Mouse (Mus musculus): ENCODE data around the gene Nicn1. TPM values are rescaled to one million over a fixed set of nuclear protein-coding genes. Genes with fewer than 3 reads are reported as not detected.
"Not testable (repeated sequence)": the region's sequence is repeated elsewhere in the genome, so short reads cannot be mapped to it uniquely, and the experiment has no call there.

Gene Nicn1
- 10 to 100 TPM; 29.5 to 49.1 (median 41.4) TPM for total RNA-seq (2022)

GRCm38 (mm10) chr9:108290016-108290750, at the start of gene Nicn1:
Gene Nicn1, plus strand, starts transcription at chr9:108290429.
- DNase-seq, result peak; percentile 93

GRCm38 (mm10) chr9:108244540-108244939, 45.7 kb upstream of the Nicn1 start:
- no peak for DNase-seq

- no peak for DNase-seq
Observed at GRCm38 (mm10) chr9:108244984-108245383, 45.2 kb upstream of the Nicn1 start.

GRCm38 (mm10) chr9:108248957-108249356, 41.3 kb upstream of the Nicn1 start:
- DNase-seq, result no peak

- peak; percentile 68 for DNase-seq
Observed at GRCm38 (mm10) chr9:108251877-108252276, 38.4 kb upstream of the Nicn1 start.

- DNase-seq, result no peak
Observed at GRCm38 (mm10) chr9:108252766-108253165, 37.5 kb upstream of the Nicn1 start.

GRCm38 (mm10) chr9:108260526-108260925, 29.7 kb upstream of the Nicn1 start:
- no peak for DNase-seq

GRCm38 (mm10) chr9:108261865-108262264, 28.4 kb upstream of the Nicn1 start:
- DNase-seq, result no peak

GRCm38 (mm10) chr9:108262494-108263049, 27.7 kb upstream of the Nicn1 start:
- DNase-seq, result no peak

GRCm38 (mm10) chr9:108263131-108263681, 27.0 kb upstream of the Nicn1 start:
- DNase-seq, result peak; percentile 66

GRCm38 (mm10) chr9:108263690-108264190, 26.5 kb upstream of the Nicn1 start, which contains the start of gene Dag1:
Gene Dag1, minus strand, starts transcription at chr9:108263958.
- DNase-seq, result peak; percentile 98

- no peak for DNase-seq
Observed at GRCm38 (mm10) chr9:108264191-108264921, 25.9 kb upstream of the Nicn1 start.

GRCm38 (mm10) chr9:108266261-108266935, 23.8 kb upstream of the Nicn1 start:
- no peak for DNase-seq

- DNase-seq, result no peak
Observed at GRCm38 (mm10) chr9:108267691-108268090, 22.5 kb upstream of the Nicn1 start.

GRCm38 (mm10) chr9:108268701-108269100, 21.5 kb upstream of the Nicn1 start:
- not testable (repeated sequence) for DNase-seq

- no peak for DNase-seq
Observed at GRCm38 (mm10) chr9:108271941-108272340, 18.3 kb upstream of the Nicn1 start.

GRCm38 (mm10) chr9:108272691-108273090, 17.5 kb upstream of the Nicn1 start:
- DNase-seq, result no peak

GRCm38 (mm10) chr9:108273485-108273884, 16.7 kb upstream of the Nicn1 start:
- DNase-seq, result no peak

GRCm38 (mm10) chr9:108274476-108275330, 15.5 kb upstream of the Nicn1 start:
- peak; percentile 77 for DNase-seq

- no peak for DNase-seq
Observed at GRCm38 (mm10) chr9:108275331-108275659, 14.9 kb upstream of the Nicn1 start.

GRCm38 (mm10) chr9:108278697-108279450, 11.4 kb upstream of the Nicn1 start:
- DNase-seq, result no peak
